Mouse (Mus musculus) hindbrain, embryonic 12.5 days (tissue): Measurements from ENCODE around the gene Atp2c2. TPM values are rescaled to one million over a fixed set of nuclear protein-coding genes. Genes with fewer than 3 reads are reported as not detected.

Experiments used
- polyA plus RNA-seq: library from polyadenylated mRNA; unstranded; fragments of >200 nt; fragmentation: Nextera tagmentation; extraction: Ambion mirVana; gene quantifications from 2 replicates; pipeline ENCODE4 v1.2.1, GENCODE M21; 2016

Atp2c2 gene
- polyA plus RNA-seq, 1 experiment from 2014 or later, result 0.88 TPM

Other genes with a start within 250 kb of the Atp2c2 start
- 0.08 and 0.12 TPM in 2 replicates for gene Slc38a8, start 198.3 kb upstream of the Atp2c2 start, polyA plus RNA-seq
- 103 and 110 TPM in 2 replicates for gene Mbtps1, start 141.3 kb upstream of the Atp2c2 start, polyA plus RNA-seq
- gene Hsdl1, start 124.8 kb upstream of the Atp2c2 start, polyA plus RNA-seq, result 85.3 and 91.1 TPM in 2 replicates
- gene Dnaaf1, start 124.8 kb upstream of the Atp2c2 start, polyA plus RNA-seq, result 0.61 TPM in 2 replicates
- gene Taf1c, start 94.8 kb upstream of the Atp2c2 start, polyA plus RNA-seq, result 13.2 and 14.9 TPM in 2 replicates
- 0.18 TPM in 1 of 2 replicates, not detected in the other for gene Adad2, start 87.3 kb upstream of the Atp2c2 start, polyA plus RNA-seq
- 0.22 TPM in 1 of 2 replicates, not detected in the other for gene Kcng4, start 64.3 kb upstream of the Atp2c2 start, polyA plus RNA-seq
- gene Wfdc1, start 33.6 kb upstream of the Atp2c2 start, polyA plus RNA-seq, result 1.8 and 2.5 TPM in 2 replicates
- 11.9 and 12.2 TPM in 2 replicates for gene Tldc1, start 78.4 kb downstream of the Atp2c2 start, polyA plus RNA-seq
- 115 and 142 TPM in 2 replicates for gene Cotl1, start 140.5 kb downstream of the Atp2c2 start, polyA plus RNA-seq
- 12.2 and 12.8 TPM in 2 replicates for gene Klhl36, start 162.3 kb downstream of the Atp2c2 start, polyA plus RNA-seq
- 137 and 141 TPM in 2 replicates for gene Usp10, start 210.4 kb downstream of the Atp2c2 start, polyA plus RNA-seq
- not detected in 2 replicates for gene Gm20388, start 210.8 kb downstream of the Atp2c2 start, polyA plus RNA-seq